Mouse (Mus musculus) embryonic facial prominence, embryonic 15.5 days (tissue): Measurements from ENCODE around the gene Pole2. TPM values are rescaled to one million over a fixed set of nuclear protein-coding genes. Genes with fewer than 3 reads are reported as not detected.
"Not testable (repeated sequence)": the region's sequence is repeated elsewhere in the genome, so short reads cannot be mapped to it uniquely, and the experiment has no call there.

Source experiments
- ATAC-seq: fragments of 200-750 bp; cut with Nextera tagmentation; 2 replicates; pipeline ENCODE4 v1.8.0; 2017; ENCODE audit warnings: low read depth, moderate TSS enrichment; ENCODE audit not compliant: insufficient number of reproducible peaks, low FRiP score, low TSS enrichment
- H3K27ac ChIP-seq: fragments of 300-500 bp; sonication (generic); replicated peaks from 2 replicates; pipeline ENCODE4 v1.5.1; 2015; ENCODE audit warnings: mild to moderate bottlenecking, inconsistent platforms
- H3K27me3 ChIP-seq: fragments of 300-500 bp; sonication (generic); 2 replicates; pipeline ENCODE4 v1.6.1; 2015; ENCODE audit warnings: inconsistent platforms
- H3K36me3 ChIP-seq: fragments of 300-500 bp; sonication (generic); 2 replicates; pipeline ENCODE4 v1.6.1; 2015; ENCODE audit warnings: mild to moderate bottlenecking, inconsistent platforms
- H3K4me1 ChIP-seq: fragments of 300-500 bp; sonication (generic); 2 replicates; pipeline ENCODE4 v1.6.1; 2015; ENCODE audit warnings: inconsistent platforms
- H3K4me2 ChIP-seq: fragments of 300-500 bp; sonication (generic); replicated peaks from 2 replicates; pipeline ENCODE4 v1.6.1; 2015; ENCODE audit warnings: mild to moderate bottlenecking, inconsistent platforms
- H3K4me3 ChIP-seq: fragments of 300-500 bp; sonication (generic); replicated peaks from 2 replicates; pipeline ENCODE4 v1.5.1; 2015; ENCODE audit warnings: mild to moderate bottlenecking, inconsistent platforms
- H3K9ac ChIP-seq: fragments of 300-500 bp; sonication (generic); 2 replicates; pipeline ENCODE4 v1.6.1; 2015; ENCODE audit warnings: inconsistent platforms
- H3K9me3 ChIP-seq: fragments of 300-500 bp; sonication (generic); replicated peaks from 2 replicates; pipeline ENCODE4 v1.6.1; 2016; ENCODE audit warnings: inconsistent platforms
- WGBS: fragments of 180-500 bp; shearing (Covaris S2); methylation state at CpG from one replicate; pipeline ENCODE4 v1.1.7; 2015; 5-methylcytosine and 5-hydroxymethylcytosine counted together
- polyA plus RNA-seq: library from polyadenylated mRNA; unstranded; fragments of >200 nt; fragmentation: Nextera tagmentation; extraction: Ambion mirVana; gene quantifications from 2 replicates; pipeline ENCODE4 v1.2.1, GENCODE M21; 2015

Pole2 gene
- polyA plus RNA-seq, 1 experiment from 2014 or later, result 20.1 TPM

- Histone ChIP-seq H3K27me3 (no peaks in the 10 kb centered on the region), H3K36me3 (peaks cover 5% of the 10 kb centered on the region; the same call in 1 of the 2 replicates), H3K4me3 (no peak overlapping the region), H3K4me2 (no peak overlapping the region), H3K4me1 (peaks cover 14% of the 10 kb centered on the region), H3K27ac (no peak overlapping the region), H3K9me3 (no peaks in the 10 kb centered on the region), H3K9ac (no peak overlapping the region)
- WGBS, result 84% methylated on average over 2 of the region's 2 CpGs
- no peak for ATAC-seq
Observed at GRCm38 (mm10) chr12:69171307-69171706, 56.7 kb downstream of the Pole2 start.

- H3K27me3 ChIP-seq, result no peaks in the 10 kb centered on the region
- H3K36me3 ChIP-seq, result no peaks in the 10 kb centered on the region
- peak within 1 kb of the TSS; percentile 55 for H3K9ac ChIP-seq
- peaks cover 14% of the 10 kb centered on the region for H3K4me1 ChIP-seq
- peak within 1 kb of the TSS; percentile 68 for H3K4me3 ChIP-seq
- H3K9me3 ChIP-seq, result no peaks in the 10 kb centered on the region
- H3K4me2 ChIP-seq, result peak within 1 kb of the TSS; percentile 84
- ATAC-seq, result peak; percentile 90
- WGBS, result under 1% methylated on average over 40 of the region's 40 CpGs
- peak within 1 kb of the TSS; percentile 78; the same call in 1 of the 2 replicates for H3K27ac ChIP-seq
Observed at GRCm38 (mm10) chr12:69168461-69169106, 59.4 kb downstream of the Pole2 start, which contains the start of gene Lrr1. Gene Lrr1 (plus strand): TSS chr12:69168814.

- Histone ChIP-seq H3K4me3 (peak overlapping the region; percentile 68), H3K27ac (no peak overlapping the region), H3K9me3 (no peaks in the 10 kb centered on the region), H3K4me1 (peaks cover 14% of the 10 kb centered on the region), H3K27me3 (no peaks in the 10 kb centered on the region), H3K9ac (peak overlapping the region; percentile 55), H3K4me2 (peak overlapping the region; percentile 84), H3K36me3 (no peaks in the 10 kb centered on the region)
- ATAC-seq, result peak; percentile 16; the same call in 1 of the 2 replicates
- WGBS, result 7% methylated on average over 18 of the region's 18 CpGs
Observed at GRCm38 (mm10) chr12:69167656-69168460, 60.1 kb downstream of the Pole2 start.

- H3K4me3 ChIP-seq, H3K27me3 ChIP-seq, H3K9me3 ChIP-seq, H3K4me2 ChIP-seq, H3K9ac ChIP-seq, H3K27ac ChIP-seq, ATAC-seq, H3K36me3 ChIP-seq: not testable (repeated sequence)
- peaks cover 14% of the 10 kb centered on the region for H3K4me1 ChIP-seq
- 68% methylated on average over 8 of the region's 8 CpGs for WGBS
Observed at GRCm38 (mm10) chr12:69166861-69167581, 61.0 kb downstream of the Pole2 start.

- Histone ChIP-seq H3K9ac (no peak overlapping the region), H3K27ac (no peak overlapping the region)
Observed at GRCm38 (mm10) chr12:69164904-69165303, 63.1 kb downstream of the Pole2 start.

GRCm38 (mm10) chr12:69163586-69163985 is 64.4 kb downstream of the Pole2 start:
- H3K9ac ChIP-seq, H3K27ac ChIP-seq, H3K4me3 ChIP-seq, H3K36me3 ChIP-seq, H3K4me1 ChIP-seq, H3K9me3 ChIP-seq, H3K27me3 ChIP-seq, H3K4me2 ChIP-seq, ATAC-seq: not testable (repeated sequence)
- whole genome bisulfite sequencing, result 82% methylated on average over 4 of the region's 4 CpGs

More at GRCm38 (mm10) chr12:69164904-69165303, 63.1 kb downstream of the Pole2 start:
- H3K4me3 ChIP-seq, result no peak overlapping the region
- no peak overlapping the region for H3K4me2 ChIP-seq
- 41% methylated on average over 3 of the region's 3 CpGs for WGBS
- no peaks in the 10 kb centered on the region for H3K36me3 ChIP-seq
- H3K27me3 ChIP-seq, result no peaks in the 10 kb centered on the region
- no peak for ATAC-seq
- H3K9me3 ChIP-seq, result no peaks in the 10 kb centered on the region
- peaks cover 11% of the 10 kb centered on the region for H3K4me1 ChIP-seq

- not testable (repeated sequence) for H3K27me3 ChIP-seq
- 74% methylated on average over 2 of the region's 2 CpGs for WGBS
Observed at GRCm38 (mm10) chr12:69160677-69161076, 67.3 kb downstream of the Pole2 start.

GRCm38 (mm10) chr12:69159578-69159940 is 68.4 kb downstream of the Pole2 start:
- H3K9me3 ChIP-seq, result no peaks in the 10 kb centered on the region
- peaks cover 18% of the 10 kb centered on the region for H3K36me3 ChIP-seq
- 4% methylated on average over 9 of the region's 9 CpGs for WGBS
- H3K9ac ChIP-seq, result no peak overlapping the region
- no peak overlapping the region; the same call in 1 of the 2 replicates for H3K27ac ChIP-seq
- H3K4me3 ChIP-seq, result peak overlapping the region; percentile 72
- ATAC-seq, result no peak
- no peak overlapping the region for H3K4me2 ChIP-seq
- H3K4me1 ChIP-seq, result peaks cover 9% of the 10 kb centered on the region; the same call in 1 of the 2 replicates
- no peaks in the 10 kb centered on the region for H3K27me3 ChIP-seq

More at GRCm38 (mm10) chr12:69160677-69161076, 67.3 kb downstream of the Pole2 start:
- not testable (repeated sequence) for ATAC-seq, H3K9ac ChIP-seq, H3K27ac ChIP-seq, H3K4me1 ChIP-seq, H3K4me3 ChIP-seq, H3K9me3 ChIP-seq, H3K4me2 ChIP-seq
- peaks cover 18% of the 10 kb centered on the region for H3K36me3 ChIP-seq

GRCm38 (mm10) chr12:69158765-69159577 is 69.0 kb downstream of the Pole2 start, which contains the start of gene Rps29:
Gene Rps29 (minus strand): TSS chr12:69159186.
- not testable (repeated sequence) for H3K9me3 ChIP-seq, H3K27me3 ChIP-seq, H3K4me1 ChIP-seq
- peaks cover 18% of the 10 kb centered on the region for H3K36me3 ChIP-seq
- H3K27ac ChIP-seq, result peak within 1 kb of the TSS; percentile 94
- WGBS, result under 1% methylated on average over 58 of the region's 68 CpGs
- peak within 1 kb of the TSS; percentile 72 for H3K4me3 ChIP-seq
- peak; percentile 99 for ATAC-seq
- H3K9ac ChIP-seq, result peak within 1 kb of the TSS; percentile 91
- peak within 1 kb of the TSS; percentile 54 for H3K4me2 ChIP-seq

GRCm38 (mm10) chr12:69158366-69158764 is 69.6 kb downstream of the Pole2 start:
- ATAC-seq, result no peak
- 1% methylated on average over 19 of the region's 19 CpGs for WGBS
- H3K9ac ChIP-seq, result peak overlapping the region; percentile 91
- peaks cover 9% of the 10 kb centered on the region; the same call in 1 of the 2 replicates for H3K4me1 ChIP-seq
- peaks cover 18% of the 10 kb centered on the region for H3K36me3 ChIP-seq
- H3K4me3 ChIP-seq, result peak overlapping the region; percentile 72
- peak overlapping the region; percentile 94 for H3K27ac ChIP-seq
- peak overlapping the region; percentile 54 for H3K4me2 ChIP-seq
- H3K27me3 ChIP-seq, result no peaks in the 10 kb centered on the region
- H3K9me3 ChIP-seq, result no peaks in the 10 kb centered on the region
